Mouse (Mus musculus) megakaryocyte, embryonic 14.5 days (primary cell): ENCODE data around the gene Ntf5. TPM values are rescaled to one million over a fixed set of nuclear protein-coding genes. Genes with fewer than 3 reads are reported as not detected.
"Not testable (repeated sequence)": the region's sequence is repeated elsewhere in the genome, so short reads cannot be mapped to it uniquely, and the experiment has no call there.

Source experiments
- H3K27me3 ChIP-seq: replicated peaks from 2 replicates; pipeline ENCODE3; 2012; ENCODE audit warnings: inconsistent platforms
- H3K36me3 ChIP-seq: replicated peaks from 2 replicates; pipeline ENCODE3; 2012; ENCODE audit warnings: low read length, inconsistent platforms, mixed read lengths
- H3K4me1 ChIP-seq: 2 replicates; pipeline ENCODE4 v1.6.1; 2012; ENCODE audit warnings: inconsistent platforms
- H3K4me3 ChIP-seq: replicated peaks from 2 replicates; pipeline ENCODE3; 2012; ENCODE audit warnings: moderate library complexity, mild to moderate bottlenecking, inconsistent platforms
- H3K9me3 ChIP-seq: 2 replicates; pipeline ENCODE4 v1.6.1; 2012; ENCODE audit warnings: inconsistent platforms
- FLI1 ChIP-seq: IDR thresholded peaks from 2 replicates; pipeline ENCODE4 v1.6.1; 2012; ENCODE audit warnings: low read length, inconsistent platforms, mixed read lengths
- GATA1 ChIP-seq: IDR thresholded peaks from 3 replicates; pipeline ENCODE4 v1.6.1; 2012; ENCODE audit warnings: mixed read lengths, low read length, inconsistent platforms, borderline replicate concordance
- polyA plus RNA-seq: library from polyadenylated mRNA; stranded (reverse); fragments of >175 nt; gene quantifications from 2 replicates; pipeline ENCODE4 v1.2.3, GENCODE M21; 2012; ENCODE audit warnings: low replicate concordance; ENCODE audit not compliant: insufficient read depth

Gene Ntf5
- polyA plus RNA-seq, 1 experiment, result not detected

DNA sequence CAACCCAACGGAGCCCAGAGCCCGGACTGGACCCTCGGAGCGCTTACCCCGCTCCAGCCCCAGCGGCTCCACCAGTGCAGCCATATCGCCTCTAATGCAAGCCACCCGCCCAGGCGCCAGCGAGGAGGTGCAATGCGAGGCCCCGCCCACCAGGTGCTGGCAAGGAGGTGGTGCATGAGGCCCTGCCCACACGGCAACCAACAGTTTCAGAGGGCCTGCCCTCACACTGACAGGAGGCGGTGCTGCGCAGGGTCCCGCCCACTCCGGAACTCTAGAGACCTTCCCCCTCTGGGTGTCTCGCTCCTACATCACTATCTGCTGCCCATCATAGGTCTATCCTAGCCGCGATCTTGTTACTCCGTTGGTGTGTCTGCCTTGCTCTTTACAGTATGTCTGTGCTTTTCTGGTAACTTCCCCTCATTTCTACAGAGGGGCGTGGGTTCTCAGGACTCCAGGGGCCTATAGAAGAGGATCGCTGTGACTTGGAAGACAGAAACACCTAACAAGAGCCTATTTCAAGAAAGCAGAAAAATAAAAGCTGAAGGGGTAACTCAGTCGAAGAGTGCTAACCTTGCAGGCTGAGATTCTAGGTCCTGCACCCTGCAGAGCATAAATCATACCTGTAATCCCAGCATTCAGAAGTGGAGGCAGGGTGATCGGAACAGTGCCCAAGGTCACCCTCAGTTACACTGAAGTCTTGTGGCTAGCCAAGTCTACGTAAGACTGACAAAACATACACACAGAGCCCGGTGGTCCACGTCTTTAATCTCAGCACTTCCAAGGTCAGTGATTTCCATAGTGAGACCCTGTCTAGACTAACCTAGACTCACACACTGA lies 42.8 kb upstream of the Ntf5 start, which contains the start of gene Lin7b:
Gene Lin7b (minus strand): TSS at position 109 of the 837 bp plus-strand sequence.
- H3K9me3 ChIP-seq, result no peaks in the 10 kb centered on the region
- TF ChIP-seq GATA1, result no peak
- peak within 1 kb of the TSS; percentile 92 for H3K4me3 ChIP-seq
- peaks cover 40% of the 10 kb centered on the region for H3K36me3 ChIP-seq
- peaks cover 40% of the 10 kb centered on the region for H3K27me3 ChIP-seq
- H3K4me1 ChIP-seq, result peaks cover 66% of the 10 kb centered on the region

DNA sequence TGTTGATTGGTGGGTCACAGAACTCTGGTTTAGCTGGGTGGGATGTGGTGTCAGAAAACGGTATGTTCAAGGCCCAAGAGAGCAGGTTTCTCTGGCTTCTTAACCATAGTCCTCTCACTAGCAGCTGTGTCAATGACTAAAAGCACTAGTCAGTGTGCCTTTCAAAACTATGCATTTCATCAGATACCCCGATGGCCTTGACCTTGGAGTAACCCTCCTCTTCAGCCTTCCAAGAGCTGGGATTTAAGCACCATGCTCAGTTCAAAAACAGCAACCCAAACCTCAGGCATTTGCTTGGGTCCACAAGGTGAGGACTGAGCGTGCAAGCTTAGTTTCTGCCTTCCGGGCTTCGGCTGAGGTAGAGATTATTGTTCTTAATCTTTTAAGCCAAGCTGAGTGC lies 41.1 kb upstream of the Ntf5 start:
- H3K9me3 ChIP-seq, result no peaks in the 10 kb centered on the region
- no peak overlapping the region for H3K4me3 ChIP-seq
- peaks cover 29% of the 10 kb centered on the region for H3K27me3 ChIP-seq
- no peak for TF ChIP-seq GATA1
- no peak for TF ChIP-seq FLI1
- H3K36me3 ChIP-seq, result peaks cover 57% of the 10 kb centered on the region
- peaks cover 68% of the 10 kb centered on the region for H3K4me1 ChIP-seq

GRCm38 (mm10) chr7:45374620-45375019 lies 38.9 kb upstream of the Ntf5 start:
- peaks cover 79% of the 10 kb centered on the region for H3K36me3 ChIP-seq
- TF ChIP-seq FLI1, result no peak
- no peak for TF ChIP-seq GATA1
- peaks cover 9% of the 10 kb centered on the region for H3K27me3 ChIP-seq
- no peak overlapping the region for H3K4me3 ChIP-seq
- H3K9me3 ChIP-seq, result no peaks in the 10 kb centered on the region
- H3K4me1 ChIP-seq, result peaks cover 61% of the 10 kb centered on the region

DNA sequence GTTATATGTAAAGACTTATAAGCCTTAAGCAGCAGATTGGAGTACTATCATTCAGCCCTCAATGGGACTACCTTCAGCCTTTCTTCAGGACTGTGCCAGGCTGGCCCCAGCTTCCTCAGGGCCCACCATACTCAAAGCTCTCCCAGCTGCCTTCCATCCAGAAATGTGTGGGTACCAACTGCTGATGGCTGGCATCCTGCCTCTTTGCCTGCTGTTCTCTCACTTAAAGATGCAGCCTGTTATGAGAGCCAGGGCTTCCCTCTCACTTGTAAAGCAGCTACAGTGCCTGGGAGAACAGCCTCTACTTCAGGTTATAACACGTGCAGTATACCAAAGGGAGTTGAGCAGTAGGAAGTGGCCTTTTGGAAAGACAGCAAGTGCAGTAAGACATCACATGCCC lies 37.4 kb upstream of the Ntf5 start:
- Histone ChIP-seq H3K9me3 (no peaks in the 10 kb centered on the region), H3K36me3 (peaks cover 92% of the 10 kb centered on the region), H3K27me3 (no peaks in the 10 kb centered on the region), H3K4me3 (peak overlapping the region; percentile 10), H3K4me1 (peaks cover 59% of the 10 kb centered on the region)
- TF ChIP-seq FLI1 (no peak), GATA1 (no peak)

DNA sequence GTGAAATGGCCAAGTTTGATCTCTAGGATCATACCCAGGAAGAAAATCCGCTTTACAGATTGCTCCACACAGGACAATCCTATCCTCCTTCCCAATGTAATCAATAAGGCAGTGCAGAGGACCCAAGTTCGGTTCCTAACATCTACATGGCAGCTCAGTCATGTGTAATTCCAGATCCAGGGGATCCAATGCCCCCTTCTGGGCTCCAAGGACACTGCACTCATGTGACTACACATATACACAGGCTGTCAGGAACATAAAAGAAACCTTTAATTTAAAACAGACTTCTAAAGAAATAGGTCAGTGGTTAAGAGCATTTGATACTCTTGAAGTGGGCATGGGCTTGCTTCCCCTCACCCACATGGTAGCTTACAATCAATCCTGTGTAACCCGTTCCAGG lies 27.4 kb upstream of the Ntf5 start:
- peaks cover 12% of the 10 kb centered on the region for H3K4me1 ChIP-seq
- H3K36me3 ChIP-seq, result peaks cover 98% of the 10 kb centered on the region
- no peak overlapping the region for H3K4me3 ChIP-seq
- H3K27me3 ChIP-seq, result no peaks in the 10 kb centered on the region
- TF ChIP-seq GATA1, result no peak
- no peak for TF ChIP-seq FLI1
- no peaks in the 10 kb centered on the region for H3K9me3 ChIP-seq

DNA sequence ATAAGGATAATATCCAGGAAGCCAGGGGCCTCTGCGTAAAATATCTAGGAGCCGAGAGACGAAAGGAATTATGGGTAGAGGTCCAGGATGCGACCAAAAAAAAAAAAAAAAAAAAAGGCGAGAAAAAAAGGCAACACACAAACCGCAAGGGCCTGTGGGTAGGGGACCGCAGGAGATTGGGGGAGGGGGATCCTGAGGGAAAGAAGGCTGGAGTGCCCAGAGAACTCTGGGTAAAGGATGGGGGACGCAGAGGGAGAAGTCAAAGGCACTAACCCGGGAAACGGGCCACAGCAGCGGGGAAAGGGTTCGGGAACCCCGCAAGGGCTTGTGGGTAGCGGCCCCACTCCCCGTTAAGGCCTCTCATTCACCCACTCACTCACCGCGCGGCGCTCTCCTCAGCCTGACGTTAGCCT lies 18.4 kb upstream of the Ntf5 start:
- Histone ChIP-seq H3K9me3 (no peaks in the 10 kb centered on the region), H3K36me3 (peaks cover 44% of the 10 kb centered on the region), H3K27me3 (no peaks in the 10 kb centered on the region), H3K4me1 (peaks cover 37% of the 10 kb centered on the region), H3K4me3 (peak overlapping the region; percentile 94)
- TF ChIP-seq GATA1, result no peak
- no peak for TF ChIP-seq FLI1

- TF ChIP-seq FLI1 (0 out of 2 replicates have a peak, but pooled peaks have one; percentile 10), GATA1 (no peak)
- Histone ChIP-seq H3K9me3 (no peaks in the 10 kb centered on the region), H3K36me3 (peaks cover 37% of the 10 kb centered on the region), H3K4me3 (peak within 1 kb of the TSS; percentile 94), H3K4me1 (peaks cover 37% of the 10 kb centered on the region), H3K27me3 (no peaks in the 10 kb centered on the region)
Observed at GRCm38 (mm10) chr7:45395578-45396336, 17.7 kb upstream of the Ntf5 start, which contains the start of gene Snrnp70. Gene Snrnp70, minus strand, starts transcription at chr7:45395742.

- Histone ChIP-seq H3K4me1 (peaks cover 37% of the 10 kb centered on the region), H3K36me3 (peaks cover 34% of the 10 kb centered on the region), H3K4me3 (peak overlapping the region; percentile 94)
- H3K27me3 ChIP-seq, H3K9me3 ChIP-seq: not testable (repeated sequence)
Observed at GRCm38 (mm10) chr7:45396337-45396775, 17.1 kb upstream of the Ntf5 start.

DNA sequence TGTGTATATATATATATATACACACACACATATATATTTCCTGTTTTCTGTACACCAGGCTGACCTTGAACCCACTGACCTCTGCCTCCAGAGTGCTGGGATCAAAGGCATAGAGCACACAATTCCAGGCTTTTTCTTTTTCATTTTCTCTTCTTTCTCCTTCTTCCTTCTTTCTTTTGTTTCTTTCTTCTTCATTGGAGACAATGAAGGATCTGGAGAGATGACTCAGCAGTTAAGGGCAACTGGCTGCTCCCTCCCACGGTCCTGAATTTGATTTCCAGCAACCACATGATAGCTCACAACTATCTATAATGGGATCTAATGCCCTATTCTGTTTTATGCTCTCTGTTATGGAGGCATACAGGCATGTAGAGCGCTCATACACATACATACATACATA lies 16.7 kb upstream of the Ntf5 start:
- Histone ChIP-seq H3K4me3 (no peak overlapping the region), H3K36me3 (peaks cover 30% of the 10 kb centered on the region), H3K27me3 (peaks cover 4% of the 10 kb centered on the region), H3K4me1 (peaks cover 34% of the 10 kb centered on the region), H3K9me3 (no peaks in the 10 kb centered on the region)
- TF ChIP-seq FLI1 (no peak), GATA1 (no peak)

DNA sequence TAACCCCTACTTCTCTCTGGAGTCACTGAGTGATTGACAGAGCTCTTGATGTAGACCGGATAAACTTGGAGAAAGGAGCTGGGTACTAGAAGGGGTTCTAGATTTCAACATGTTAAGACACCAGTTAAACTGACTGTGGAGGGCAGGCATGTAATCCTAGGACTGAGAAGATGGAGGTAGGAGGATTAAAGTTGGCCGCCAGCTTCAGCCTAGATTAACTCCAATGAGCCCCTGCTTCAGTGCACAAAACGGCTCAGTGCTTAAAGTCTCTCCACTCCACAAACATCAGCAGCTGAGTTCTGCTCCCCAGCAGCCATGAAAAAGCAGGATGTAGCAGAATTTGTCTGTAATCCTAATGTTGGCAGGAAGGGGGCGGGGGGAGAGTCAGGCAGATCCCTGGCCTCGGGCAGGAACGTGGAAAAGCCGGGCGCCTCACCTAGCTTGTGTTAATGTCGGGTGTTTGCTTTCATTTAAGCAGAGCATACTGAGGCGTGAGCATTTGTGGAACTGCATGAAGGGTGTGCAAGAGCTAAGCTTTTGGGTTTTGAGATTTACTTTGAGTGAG lies 11.9 kb upstream of the Ntf5 start:
- no peak overlapping the region for H3K4me3 ChIP-seq
- no peaks in the 10 kb centered on the region for H3K36me3 ChIP-seq
- H3K4me1 ChIP-seq, result peaks cover 24% of the 10 kb centered on the region
- H3K27me3 ChIP-seq, result peaks cover 34% of the 10 kb centered on the region
- TF ChIP-seq GATA1, result no peak
- H3K9me3 ChIP-seq, result 0 out of 2 replicates have a peak, but pooled peaks cover 3% of the 10 kb centered on the region
